Mouse (Mus musculus) urinary bladder, postnatal 10 days (tissue): ENCODE measurements around the gene Ctdnep1.

Experiments
- DNase-seq: peaks from one replicate; pipeline ENCODE4 v3.0.0; 2022; ENCODE audit warnings: low spot score

Gene Ctdnep1

DNA sequence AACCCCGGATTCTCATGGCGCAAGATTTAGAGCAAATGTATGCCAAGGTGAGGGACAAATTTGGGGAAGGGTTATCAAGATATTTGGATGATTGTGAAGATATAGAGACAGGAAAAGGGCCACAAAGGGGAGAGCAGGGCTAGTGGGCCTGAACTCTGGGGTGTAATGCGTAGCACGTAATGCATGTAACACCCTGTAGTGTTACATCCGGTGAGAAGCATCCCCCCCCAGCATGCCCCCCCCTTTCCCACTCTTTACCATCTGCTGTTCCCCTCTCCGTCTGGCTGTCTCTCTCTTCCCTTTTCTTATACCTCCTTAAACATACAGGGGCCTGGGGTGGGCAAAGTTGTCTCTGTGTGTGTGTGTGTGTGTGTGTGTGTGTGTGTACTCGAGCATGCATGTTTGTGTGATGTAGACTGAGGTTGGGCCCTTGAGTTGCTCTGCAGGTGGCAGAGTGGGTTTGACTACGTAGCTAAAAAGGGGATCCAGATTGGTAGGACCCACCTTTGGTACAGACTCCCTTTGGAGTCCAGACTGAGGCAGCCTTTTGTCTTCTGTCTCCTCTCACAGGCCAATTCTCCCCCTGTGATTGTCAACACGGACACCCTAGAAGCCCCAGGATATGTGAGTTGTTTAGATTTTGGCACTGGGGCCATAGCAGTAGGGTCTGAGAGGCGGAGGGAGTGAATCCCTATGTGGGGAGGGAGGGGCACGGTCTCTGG lies 49.0 kb downstream of the Ctdnep1 start:
- DNase-seq, result no peak

DNA sequence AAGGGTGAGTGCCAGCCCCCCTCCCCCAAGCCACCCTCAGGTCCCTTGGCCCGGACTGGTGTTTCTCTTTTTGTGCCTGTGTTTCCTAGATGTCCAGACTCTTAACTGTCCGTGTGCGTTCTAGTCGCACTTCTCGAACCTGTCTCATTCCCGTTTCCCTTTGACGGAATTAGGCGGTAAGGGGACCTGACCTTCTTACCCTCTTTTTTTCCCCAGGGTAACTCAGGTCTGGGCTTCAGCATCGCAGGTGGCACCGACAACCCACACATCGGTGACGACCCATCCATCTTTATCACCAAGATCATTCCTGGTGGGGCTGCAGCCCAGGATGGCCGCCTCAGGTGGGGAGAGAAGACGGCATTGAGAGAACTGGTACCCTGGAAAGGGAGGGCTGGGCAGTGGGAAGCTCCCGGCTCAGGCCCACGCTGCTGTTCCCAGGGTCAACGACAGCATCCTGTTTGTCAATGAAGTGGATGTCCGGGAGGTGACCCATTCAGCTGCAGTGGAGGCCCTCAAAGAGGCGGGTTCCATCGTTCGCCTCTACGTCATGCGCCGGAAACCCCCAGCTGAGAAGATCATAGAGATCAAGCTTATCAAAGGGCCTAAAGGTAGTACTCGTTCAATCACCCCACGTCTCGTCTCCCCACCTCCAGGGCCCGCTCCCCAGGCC lies 49.8 kb downstream of the Ctdnep1 start:
- DNase-seq, result no peak

DNA sequence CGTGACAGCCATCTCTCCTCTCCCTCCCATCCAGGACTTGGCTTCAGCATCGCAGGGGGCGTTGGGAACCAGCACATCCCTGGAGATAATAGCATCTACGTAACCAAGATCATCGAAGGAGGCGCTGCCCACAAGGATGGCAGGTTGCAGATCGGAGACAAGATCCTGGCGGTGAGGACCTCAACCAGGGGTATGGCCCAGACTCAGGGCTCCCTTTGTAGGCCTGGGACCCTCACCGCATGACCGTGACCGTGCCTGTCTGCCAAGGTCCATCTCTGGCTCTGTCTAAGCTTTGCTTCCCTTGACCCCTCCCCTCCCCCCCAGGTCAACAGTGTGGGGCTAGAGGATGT lies 50.3 kb downstream of the Ctdnep1 start:
- no peak for DNase-seq

DNA sequence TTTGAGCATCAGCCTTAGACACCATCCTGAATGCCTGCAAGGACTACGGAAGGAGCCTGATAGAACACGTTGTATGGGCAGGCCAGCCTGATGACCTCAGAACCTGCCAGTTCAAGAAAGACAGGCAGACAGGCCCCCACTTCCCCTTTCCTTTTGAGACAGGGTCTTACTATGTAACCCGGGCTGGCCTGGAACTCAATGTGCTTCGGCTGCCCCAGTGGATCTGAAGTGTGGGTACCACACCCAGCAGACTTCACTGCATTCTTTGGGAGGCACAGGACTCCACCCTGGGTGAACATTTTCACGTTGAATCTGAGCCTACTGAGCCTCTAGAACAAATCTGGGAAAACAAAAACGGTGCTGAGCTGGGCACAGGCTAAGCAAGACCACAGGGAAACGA lies 57.2 kb downstream of the Ctdnep1 start:
- no peak for DNase-seq

DNA sequence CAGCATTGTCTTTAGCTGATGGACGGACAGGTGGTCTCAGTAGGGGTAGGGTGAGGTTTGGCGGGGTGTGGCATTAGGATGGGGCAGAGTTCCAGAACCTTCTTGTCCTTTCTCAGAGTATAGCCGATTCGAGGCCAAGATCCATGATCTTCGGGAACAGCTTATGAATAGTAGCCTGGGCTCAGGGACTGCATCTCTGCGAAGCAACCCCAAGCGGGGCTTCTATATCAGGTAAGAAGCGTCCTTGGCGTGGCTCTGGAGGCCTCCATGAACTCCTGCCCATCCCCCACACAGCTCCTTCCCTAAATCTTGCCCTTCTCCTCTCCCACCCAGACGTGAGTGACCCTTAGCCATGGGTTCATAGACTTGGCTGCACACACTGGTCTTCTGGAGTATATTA lies 58.7 kb downstream of the Ctdnep1 start:
- no peak for DNase-seq

DNA sequence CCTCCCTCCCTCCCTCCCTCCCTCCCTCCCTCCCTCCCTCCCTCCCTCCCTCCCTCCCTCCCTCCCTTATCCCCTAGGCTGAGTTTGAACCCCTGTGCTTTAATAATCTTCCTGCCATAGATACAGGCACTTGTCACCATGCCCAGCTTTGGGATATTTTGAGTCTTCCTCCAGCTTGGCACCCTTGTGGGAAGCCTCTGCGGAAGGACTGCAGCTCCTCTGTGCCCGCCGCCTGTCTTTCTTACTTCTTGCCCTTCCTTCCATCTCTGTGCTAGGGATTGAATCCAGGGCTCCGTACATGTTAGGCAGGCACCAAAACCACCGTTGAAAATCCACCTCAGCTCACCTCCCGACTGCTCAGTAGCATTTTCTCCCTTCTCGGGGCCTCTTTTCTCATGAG lies 59.2 kb downstream of the Ctdnep1 start:
- DNase-seq, result no peak
